Mouse (Mus musculus) stomach, embryonic 16.5 days (tissue): ENCODE data around the gene Dr1. TPM values are rescaled to one million over a fixed set of nuclear protein-coding genes. Genes with fewer than 3 reads are reported as not detected.

Experiments
- polyA plus RNA-seq: library from polyadenylated mRNA; unstranded; fragments of >200 nt; fragmentation: Nextera tagmentation; extraction: Ambion mirVana; gene quantifications from 2 replicates; pipeline ENCODE4 v1.2.1, GENCODE M21; 2015

Gene Dr1
- polyA plus RNA-seq, 1 experiment from 2014 or later = 43.9 TPM

Other genes starting within 250 kb of the Dr1 start
- gene Mtf2, start 203.2 kb upstream of the Dr1 start, polyA plus RNA-seq = 55.4 and 57.0 TPM in 2 replicates
- 43.7 and 52.0 TPM in 2 replicates for gene Tmed5, start 136.3 kb upstream of the Dr1 start, polyA plus RNA-seq
- 7.2 and 9.2 TPM in 2 replicates for gene Ccdc18, start 136.0 kb upstream of the Dr1 start, polyA plus RNA-seq
- 8.0 and 8.8 TPM in 2 replicates for gene Pigg, start 43.7 kb downstream of the Dr1 start, polyA plus RNA-seq
- gene Gm42517, start 99.0 kb downstream of the Dr1 start, polyA plus RNA-seq = 0.12 TPM in 1 of 2 replicates, not detected in the other
- gene Pde6b, start 119.5 kb downstream of the Dr1 start, polyA plus RNA-seq = 0.34 and 0.59 TPM in 2 replicates
- 366 and 477 TPM in 2 replicates for gene Atp5k, start 165.6 kb downstream of the Dr1 start, polyA plus RNA-seq
- gene Mfsd7a, start 180.0 kb downstream of the Dr1 start, polyA plus RNA-seq = 0.67 and 0.69 TPM in 2 replicates
- 16.2 and 19.1 TPM in 2 replicates for gene Pcgf3, start 192.3 kb downstream of the Dr1 start, polyA plus RNA-seq